Mouse (Mus musculus) G1E (cell line): ENCODE measurements around the gene Tpd52l1. TPM values are rescaled to one million over a fixed set of nuclear protein-coding genes. Genes with fewer than 3 reads are reported as not detected.

ENCODE experiments used
- ATAC-seq: 2 replicates; pipeline ENCODE4 v1.8.0; 2016; ENCODE audit warnings: mild to moderate bottlenecking; ENCODE audit not compliant: insufficient number of reproducible peaks, poor library complexity, low FRiP score, severe bottlenecking; ENCODE audit errors: extremely low read depth
- DNase-seq: peaks from one replicate; pipeline ENCODE4 v3.0.0; 2012; ENCODE audit warnings: low spot score
- H3K27me3 ChIP-seq: 2 replicates; pipeline ENCODE4 v1.6.1; 2012; ENCODE audit warnings: mild to moderate bottlenecking, low read length, inconsistent platforms; ENCODE audit not compliant: insufficient read depth
- H3K36me3 ChIP-seq: replicated peaks from 2 replicates; pipeline ENCODE3; 2012; ENCODE audit warnings: mild to moderate bottlenecking, inconsistent platforms
- H3K4me1 ChIP-seq: 2 replicates; pipeline ENCODE4 v1.6.1; 2012; ENCODE audit warnings: low read depth, low read length, inconsistent platforms, mixed read lengths; ENCODE audit not compliant: insufficient read depth
- H3K4me3 ChIP-seq: 2 replicates; pipeline ENCODE4 v1.5.1; 2012; ENCODE audit warnings: low read depth, mild to moderate bottlenecking, inconsistent platforms, low read length, moderate library complexity, mixed read lengths
- H3K9me3 ChIP-seq: replicated peaks from 2 replicates; pipeline ENCODE4 v1.6.1; 2012; ENCODE audit warnings: inconsistent platforms
- CTCF ChIP-seq: IDR thresholded peaks from 2 replicates; pipeline ENCODE4 v1.5.1; 2012; ENCODE audit warnings: low read depth, low read length, inconsistent platforms, mixed read lengths
- GATA1 ChIP-seq: IDR thresholded peaks from 2 replicates; pipeline ENCODE4 v1.6.1; 2012; ENCODE audit warnings: borderline replicate concordance, low read length, inconsistent platforms, mixed read lengths
- GATA2 ChIP-seq: IDR thresholded peaks from 2 replicates; pipeline ENCODE4 v1.6.1; 2012; ENCODE audit warnings: low read depth, low read length, inconsistent platforms, borderline replicate concordance
- POLR2AphosphoS5 ChIP-seq: IDR thresholded peaks from 2 replicates; pipeline ENCODE4 v1.6.1; 2012; ENCODE audit warnings: low read depth, low read length, inconsistent platforms; ENCODE audit not compliant: insufficient replicate concordance
- TAL1 ChIP-seq: conservative IDR thresholded peaks from 2 replicates; pipeline ENCODE4 v1.6.1; 2012; ENCODE audit warnings: low read depth, low read length, inconsistent platforms, mixed read lengths
- polyA plus RNA-seq: library from polyadenylated mRNA; stranded (reverse); fragments of >175 nt; gene quantifications from 2 replicates; pipeline ENCODE4 v1.2.3, GENCODE M21; 2012
- total RNA-seq, 2 experiments: library from RNA; stranded (forward) in 1 of 2; stranded (reverse) in 1 of 2; fragments of 200-1000 nt in 1 of 2; fragments of >200 nt in 1 of 2; fragmentation: Nextera tagmentation in 1 of 2; gene quantifications; 2 replicates each; pipeline ENCODE4 v1.2.3; 2014 to 2017

The Tpd52l1 gene
- total and polyA plus RNA-seq, 3 experiments = not detected

DNA sequence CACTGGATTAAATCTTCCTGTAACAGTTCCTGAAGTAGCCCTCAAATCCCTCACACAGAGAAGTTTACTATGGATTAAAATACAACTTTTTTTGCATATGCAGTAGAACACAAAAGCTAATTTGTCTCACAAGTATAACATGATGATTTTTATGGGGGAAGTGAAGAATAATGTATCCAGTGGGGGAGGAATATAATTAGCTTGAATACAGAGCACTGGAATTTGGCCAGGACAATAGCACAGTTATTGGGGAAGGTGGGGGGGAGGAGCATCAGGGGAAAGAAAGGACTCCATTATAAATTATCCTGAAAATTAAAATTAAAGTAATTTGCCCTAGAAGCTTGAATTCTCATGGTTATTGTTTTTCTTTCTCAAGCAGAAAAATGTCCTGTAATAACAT is 158.0 kb downstream of the Tpd52l1 start:
- TF ChIP-seq CTCF (no peak), GATA1 (no peak), POLR2AphosphoS5 (no peak), TAL1 (no peak), GATA2 (no peak)
- Histone ChIP-seq H3K9me3 (no peaks in the 10 kb centered on the region), H3K4me3 (no peak overlapping the region), H3K36me3 (no peaks in the 10 kb centered on the region), H3K27me3 (no peaks in the 10 kb centered on the region), H3K4me1 (no peaks in the 10 kb centered on the region)
- DNase-seq (no peak), ATAC-seq (no peak)

Other genes with a start within 250 kb of the Tpd52l1 start
- gene Hddc2, start 132.6 kb downstream of the Tpd52l1 start, total RNA-seq (2014; fragmentation: Nextera tagmentation) = 29.8 and 33.3 TPM in 2 replicates
- 75.8 and 81.1 TPM in 2 replicates for gene Hddc2, start 132.6 kb downstream of the Tpd52l1 start, total RNA-seq (2017)
- gene Hddc2, start 132.6 kb downstream of the Tpd52l1 start, polyA plus RNA-seq = 3.4 and 3.5 TPM in 2 replicates
- gene Rnf217, start 163.2 kb upstream of the Tpd52l1 start, total RNA-seq (2014; fragmentation: Nextera tagmentation) = not detected in 2 replicates
- gene Rnf217, start 163.2 kb upstream of the Tpd52l1 start, total RNA-seq (2017) = under 0.01 and 0.05 TPM in 2 replicates
- gene Rnf217, start 163.2 kb upstream of the Tpd52l1 start, polyA plus RNA-seq = not detected in 2 replicates